Mouse (Mus musculus) WW6 (cell line): ENCODE results near the gene D930048N14Rik.

Experiments used
- DNase-seq: peaks from one replicate; pipeline ENCODE4 v3.0.0-alpha.2; 2013; ENCODE audit warnings: low read depth, low spot score

The D930048N14Rik gene

DNA sequence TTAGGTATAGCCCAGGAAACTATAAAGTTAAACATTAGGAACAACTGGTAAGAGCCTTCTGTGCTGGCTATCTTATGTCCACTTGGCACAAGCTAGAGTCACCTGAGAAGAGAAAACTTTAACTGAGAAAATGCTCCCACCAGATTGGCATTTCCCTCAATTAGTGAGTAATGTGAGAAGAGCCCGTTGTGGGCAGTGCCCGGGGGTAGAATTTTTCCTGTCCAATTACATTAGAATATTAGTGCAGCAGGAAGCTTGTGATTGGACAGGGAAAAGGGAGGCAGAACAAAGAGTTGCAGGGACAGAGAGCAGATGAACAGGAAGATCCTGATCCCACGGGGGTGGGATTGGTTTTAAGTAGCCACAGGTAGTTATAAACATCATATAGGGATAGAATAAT, 52.1 kb downstream of the D930048N14Rik start:
- DNase-seq = no peak

DNA sequence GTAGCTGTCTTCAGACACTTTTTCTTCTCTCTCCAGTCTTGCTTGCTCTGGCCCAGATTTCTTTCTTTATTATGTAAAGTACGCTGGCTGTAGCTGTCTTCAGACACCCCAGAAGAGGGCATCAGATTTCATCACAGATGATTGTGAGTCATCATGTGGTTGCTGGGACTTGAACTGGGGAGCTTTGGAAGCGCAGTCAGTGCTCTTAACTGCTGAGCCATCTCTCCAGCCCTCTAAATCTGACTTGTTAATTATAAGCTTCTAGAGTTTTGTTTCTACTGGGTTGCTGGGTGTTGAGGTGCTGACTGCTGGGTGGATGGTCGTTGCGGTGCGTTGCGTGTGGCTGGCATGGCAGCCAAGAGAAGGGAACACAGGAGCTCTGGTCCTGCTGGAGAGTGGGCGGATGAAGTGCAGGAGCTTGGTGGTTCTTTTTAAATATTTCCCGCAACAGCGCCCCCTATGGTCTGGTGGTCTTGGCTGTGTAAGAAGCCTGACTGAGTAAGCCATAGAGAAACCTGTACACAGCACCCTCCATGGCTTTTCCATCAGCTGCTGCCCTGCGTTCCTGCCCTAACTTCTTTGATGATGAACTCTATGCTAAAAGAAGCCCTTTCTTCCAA, 52.7 kb downstream of the D930048N14Rik start:
- peak; percentile 99 for DNase-seq

DNA sequence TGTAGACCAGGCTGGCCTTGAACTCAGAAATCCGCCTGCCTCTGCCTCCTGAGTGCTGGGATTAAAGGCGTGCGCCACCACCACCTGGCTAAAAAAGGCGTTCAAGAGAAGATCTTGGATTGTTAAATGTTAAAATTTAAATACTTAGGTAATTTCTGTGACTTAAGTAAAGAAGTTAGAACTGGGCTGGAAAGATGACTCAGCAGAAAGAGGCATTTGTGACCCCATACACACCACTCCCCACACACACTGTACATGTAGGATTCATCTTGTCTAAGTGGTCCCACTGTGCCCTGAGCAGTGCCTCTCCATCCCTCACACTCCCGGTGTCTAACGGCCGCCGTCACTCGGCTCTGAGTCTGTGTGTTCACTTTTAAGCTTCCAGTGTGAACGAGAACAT, 55.7 kb downstream of the D930048N14Rik start:
- no peak for DNase-seq

DNA sequence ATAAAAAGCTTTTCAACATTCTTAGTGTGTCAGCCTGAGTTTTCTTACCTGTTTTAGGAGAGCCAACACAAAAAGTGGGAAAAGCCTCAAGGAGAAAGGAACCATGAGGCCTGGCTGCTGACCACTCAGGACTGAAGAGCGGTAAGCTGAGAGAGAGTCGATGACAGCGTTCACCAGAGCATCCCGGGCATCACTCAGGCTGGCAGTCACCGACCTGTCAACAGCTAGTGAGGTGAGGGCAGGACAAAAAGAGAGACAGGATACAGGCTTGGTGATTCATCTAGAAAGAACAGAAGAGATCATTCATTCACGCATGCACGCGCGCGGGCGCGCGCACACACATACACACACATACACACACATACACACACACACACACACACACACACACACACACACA, 56.3 kb downstream of the D930048N14Rik start:
- DNase-seq = no peak
